Mouse (Mus musculus) stomach, embryonic 14.5 days (tissue): ENCODE measurements around the gene Msx3. TPM values are rescaled to one million over a fixed set of nuclear protein-coding genes. Genes with fewer than 3 reads are reported as not detected.
A peak's percentile ranks its signal among the peaks of the same experiment; 100 is the strongest.

Source experiments
- ATAC-seq: fragments of 200-750 bp; cut with Nextera tagmentation; 2 replicates; pipeline ENCODE4 v1.8.0; 2017; ENCODE audit warnings: low read depth, moderate TSS enrichment; ENCODE audit not compliant: insufficient number of reproducible peaks, insufficient read depth, low FRiP score
- H3K27ac ChIP-seq: fragments of 300-500 bp; sonication (generic); 2 replicates; pipeline ENCODE4 v1.5.1; 2014; ENCODE audit warnings: mild to moderate bottlenecking, low read length, moderate library complexity, mixed read lengths
- H3K27me3 ChIP-seq: fragments of 300-500 bp; sonication (generic); 2 replicates; pipeline ENCODE4 v1.6.1; 2014; ENCODE audit warnings: low read length, control low read depth, mixed read lengths; ENCODE audit not compliant: control insufficient read depth, insufficient read depth
- H3K36me3 ChIP-seq: fragments of 300-500 bp; sonication (generic); 2 replicates; pipeline ENCODE4 v1.6.1; 2014; ENCODE audit warnings: mild to moderate bottlenecking, control low read depth, low read length, moderate library complexity, mixed read lengths; ENCODE audit not compliant: control insufficient read depth, insufficient read depth
- H3K4me1 ChIP-seq: fragments of 300-500 bp; sonication (generic); 2 replicates; pipeline ENCODE4 v1.6.1; 2014; ENCODE audit warnings: low read length, control low read depth, mixed read lengths; ENCODE audit not compliant: control insufficient read depth, insufficient read depth
- H3K4me2 ChIP-seq: fragments of 300-500 bp; sonication (generic); replicated peaks from 2 replicates; pipeline ENCODE4 v1.6.1; 2014; ENCODE audit warnings: low read depth, low read length, control low read depth
- H3K4me3 ChIP-seq: fragments of 300-500 bp; sonication (generic); 2 replicates; pipeline ENCODE4 v1.5.1; 2014; ENCODE audit warnings: low read depth, low read length, control low read depth
- H3K9ac ChIP-seq: fragments of 300-500 bp; sonication (generic); replicated peaks from 2 replicates; pipeline ENCODE4 v1.6.1; 2014; ENCODE audit warnings: low read depth, mild to moderate bottlenecking, control low read depth, low read length, moderate library complexity, mixed read lengths
- H3K9me3 ChIP-seq: fragments of 300-500 bp; sonication (generic); 2 replicates; pipeline ENCODE4 v1.6.1; 2016; ENCODE audit warnings: low read depth, low read length, control low read depth; ENCODE audit not compliant: control insufficient read depth
- WGBS: fragments of 180-500 bp; shearing (Covaris S2); extraction: QIAGEN DNeasy Blood & Tissue Kit; methylation state at CpG from one replicate; pipeline ENCODE4 v1.1.7; 2014; 5-methylcytosine and 5-hydroxymethylcytosine counted together
- polyA plus RNA-seq: library from polyadenylated mRNA; unstranded; fragments of >200 nt; fragmentation: Nextera tagmentation; extraction: Ambion mirVana; gene quantifications from 2 replicates; pipeline ENCODE4 v1.2.1, GENCODE M21; 2014

The Msx3 gene
- polyA plus RNA-seq, 1 experiment from 2014 or later: not detected

DNA sequence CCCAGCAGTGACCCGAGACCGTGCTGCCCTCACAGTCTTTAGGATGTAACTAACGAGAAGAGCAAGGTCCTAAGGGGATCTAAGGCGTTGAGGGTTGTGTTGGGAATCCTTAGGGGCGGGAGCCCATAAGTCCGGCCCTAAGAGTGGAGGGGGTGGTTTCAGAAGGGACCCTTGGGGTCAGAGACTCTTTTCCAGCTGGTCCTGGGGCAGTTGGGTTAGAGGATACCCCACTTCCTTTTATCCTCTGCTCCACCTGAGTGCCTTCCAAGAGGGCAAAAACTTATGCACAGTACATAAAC, 12.9 kb upstream of the Msx3 start:
- no peak for ATAC-seq

DNA sequence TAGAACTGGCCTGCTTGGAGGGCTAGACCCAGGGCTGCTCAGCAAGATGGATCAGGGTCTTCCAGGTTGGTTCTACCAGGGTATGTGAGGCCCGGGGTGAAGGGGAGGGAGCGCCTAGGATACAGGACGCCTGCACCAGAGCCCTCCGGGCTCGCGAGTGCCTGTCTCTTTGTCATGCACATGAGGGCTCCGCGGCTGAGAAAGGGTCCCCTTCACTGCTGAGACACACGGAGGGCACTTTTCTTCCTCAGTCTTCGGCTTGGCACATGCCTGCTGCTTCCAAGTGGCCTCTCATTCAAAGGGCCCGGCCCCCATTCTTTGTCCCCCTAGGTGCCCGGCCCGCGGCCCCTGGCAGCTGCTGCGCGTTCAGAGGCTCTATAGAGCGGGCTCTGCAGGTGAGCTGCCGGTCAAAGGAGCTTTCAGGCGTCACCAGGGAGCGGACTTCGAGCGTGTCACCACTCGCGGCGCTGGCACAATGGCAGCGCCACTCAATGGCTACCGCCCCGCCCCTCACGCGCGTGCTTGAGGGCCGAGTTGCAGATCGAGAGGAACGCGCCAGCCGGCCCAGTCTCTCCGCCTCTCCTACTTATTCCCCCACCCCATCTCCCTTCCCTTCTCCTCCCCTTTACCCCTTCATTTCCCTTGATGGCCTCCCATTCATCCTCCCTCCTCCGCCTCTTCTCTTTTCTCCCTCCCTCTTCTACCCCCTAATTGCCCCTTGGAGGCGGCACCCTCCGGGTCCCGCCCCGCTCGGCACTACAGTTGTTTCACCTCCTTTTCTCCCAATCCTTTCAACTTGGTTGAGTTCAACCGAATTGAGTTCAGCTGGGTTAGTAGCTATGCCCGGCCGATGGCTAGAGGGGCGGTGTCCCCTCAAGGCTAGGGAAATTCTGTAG, 12.3 kb upstream of the Msx3 start:
- peak; percentile 29; the same call in 1 of the 2 replicates for ATAC-seq

More for the DNA sequence above, 12.9 kb upstream of the Msx3 start:
- Histone ChIP-seq H3K9me3 (no peaks in the 10 kb centered on the region), H3K27ac (no peak overlapping the region), H3K4me1 (peaks cover 9% of the 10 kb centered on the region; the same call in 1 of the 2 replicates), H3K9ac (no peak overlapping the region), H3K27me3 (peaks cover 42% of the 10 kb centered on the region), H3K36me3 (no peaks in the 10 kb centered on the region), H3K4me3 (peak overlapping the region; percentile 30; the same call in 1 of the 2 replicates), H3K4me2 (peak overlapping the region; percentile 48)
- WGBS: 3% methylated on average over 6 of the region's 6 CpGs

DNA sequence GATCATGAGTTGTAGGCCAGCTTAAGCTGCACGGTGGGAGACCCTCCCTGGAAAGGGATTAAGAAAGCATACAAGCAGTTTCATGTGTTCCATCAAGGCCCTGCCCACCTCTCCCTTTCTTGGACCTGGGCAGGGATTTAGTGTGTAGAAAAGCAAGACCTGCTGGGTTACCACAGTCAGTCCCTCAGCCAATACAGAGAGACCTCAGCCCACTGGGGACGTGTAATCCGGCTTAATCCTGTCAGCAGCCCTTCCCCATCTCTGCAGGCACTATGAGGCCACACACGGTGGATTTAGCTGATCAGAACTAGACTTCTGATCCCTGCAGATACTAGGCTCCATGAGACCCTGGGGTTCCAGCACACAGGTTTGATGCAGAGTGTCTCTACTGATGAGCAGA, 10.7 kb upstream of the Msx3 start:
- Histone ChIP-seq H3K36me3 (no peaks in the 10 kb centered on the region), H3K9ac (no peak overlapping the region), H3K4me2 (no peak overlapping the region), H3K9me3 (no peaks in the 10 kb centered on the region), H3K27me3 (peaks cover 43% of the 10 kb centered on the region), H3K4me3 (no peak overlapping the region), H3K4me1 (peaks cover 9% of the 10 kb centered on the region; the same call in 1 of the 2 replicates), H3K27ac (no peak overlapping the region)
- no peak for ATAC-seq
- WGBS: 38% methylated on average over 4 of the region's 4 CpGs

More for the DNA sequence above, 12.3 kb upstream of the Msx3 start:
- Histone ChIP-seq H3K27me3 (peaks cover 46% of the 10 kb centered on the region), H3K9me3 (no peaks in the 10 kb centered on the region), H3K4me2 (peak overlapping the region; percentile 48), H3K9ac (no peak overlapping the region), H3K27ac (no peak overlapping the region), H3K36me3 (no peaks in the 10 kb centered on the region), H3K4me1 (peaks cover 9% of the 10 kb centered on the region; the same call in 1 of the 2 replicates), H3K4me3 (peak overlapping the region; percentile 30)
- WGBS: under 1% methylated on average over 47 of the region's 47 CpGs

DNA sequence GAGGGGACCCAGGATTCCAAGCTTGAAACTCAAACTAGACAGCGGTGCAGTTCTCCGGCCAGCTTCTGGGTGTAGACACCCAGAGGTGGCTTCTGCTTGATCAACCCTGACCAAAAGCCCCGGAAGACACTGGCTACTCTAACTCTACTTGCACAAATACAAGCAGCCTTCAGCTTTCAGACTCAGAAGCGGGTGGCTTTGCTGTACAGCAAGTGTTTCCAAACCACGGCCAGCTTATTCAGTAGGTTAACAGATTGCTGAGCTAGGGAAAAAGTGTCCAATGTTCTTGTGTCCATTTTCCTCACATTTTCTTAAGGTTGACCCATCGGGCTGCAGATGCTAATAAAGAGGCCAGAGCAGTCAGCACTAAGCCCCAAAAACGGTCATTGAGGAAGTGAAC, 9.6 kb upstream of the Msx3 start:
- ATAC-seq: no peak
- Histone ChIP-seq H3K36me3 (no peaks in the 10 kb centered on the region), H3K27me3 (peaks cover 43% of the 10 kb centered on the region), H3K9me3 (no peaks in the 10 kb centered on the region), H3K27ac (no peak overlapping the region), H3K9ac (peak overlapping the region; percentile 40; the same call in 1 of the 2 replicates), H3K4me3 (peak overlapping the region; percentile 40), H3K4me1 (peaks cover 9% of the 10 kb centered on the region; the same call in 1 of the 2 replicates), H3K4me2 (peak overlapping the region; percentile 72)
- 26% methylated on average over 7 of the region's 7 CpGs for WGBS

DNA sequence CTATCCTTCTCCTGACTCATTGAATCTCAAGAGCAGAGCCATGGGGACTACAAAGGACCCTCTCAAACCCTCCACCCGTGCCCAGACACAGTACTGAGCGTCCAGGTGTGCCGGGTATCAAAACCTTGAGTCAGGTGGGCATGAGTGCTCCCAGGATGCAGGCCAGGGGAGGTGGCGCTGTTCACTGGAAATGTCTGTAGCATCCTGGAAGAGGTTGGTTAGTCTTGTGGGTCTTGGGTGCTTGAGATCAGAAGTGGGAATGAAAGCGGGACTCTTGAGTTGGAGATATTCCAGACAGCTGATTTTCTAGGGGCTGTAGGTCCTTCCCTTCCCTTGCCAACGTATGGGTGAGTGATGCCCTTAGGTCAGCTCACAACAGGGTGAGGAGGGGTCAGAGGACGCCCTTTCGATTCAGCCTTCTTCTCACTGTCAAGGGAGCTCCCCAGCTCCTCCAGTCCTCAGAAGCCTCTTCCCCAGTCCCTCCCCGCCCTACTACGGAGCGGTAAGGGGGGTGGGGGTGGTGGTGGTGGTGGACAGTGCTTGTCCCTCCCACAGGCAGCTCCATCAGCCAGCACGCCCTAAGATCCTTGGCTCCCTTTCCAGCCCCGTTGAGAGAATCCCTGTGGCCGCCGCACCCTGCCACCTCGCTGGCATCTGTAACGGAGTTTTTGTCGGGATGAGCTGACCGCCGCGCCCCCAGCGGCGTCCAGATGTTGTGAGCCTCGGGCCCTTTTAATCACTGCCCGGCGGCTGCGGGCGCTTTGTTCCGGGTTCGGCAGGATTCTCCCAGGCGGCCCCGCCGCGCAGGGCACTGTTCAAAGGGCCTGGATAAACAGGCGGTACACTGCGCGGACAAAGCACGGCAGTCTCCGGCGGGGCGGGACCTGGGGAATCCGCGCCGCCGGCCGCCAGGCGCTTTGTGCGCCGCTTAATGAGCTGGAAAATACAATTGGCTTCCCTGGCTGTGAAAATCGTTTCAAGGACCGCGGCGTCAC, 8.8 kb upstream of the Msx3 start:
- H3K27me3 ChIP-seq: peaks cover 42% of the 10 kb centered on the region
- no peak overlapping the region for H3K27ac ChIP-seq
- peak overlapping the region; percentile 40 for H3K4me3 ChIP-seq
- no peaks in the 10 kb centered on the region for H3K36me3 ChIP-seq
- H3K4me1 ChIP-seq: peaks cover 9% of the 10 kb centered on the region; the same call in 1 of the 2 replicates
- peak; percentile 64; the same call in 1 of the 2 replicates for ATAC-seq
- 3% methylated on average over 53 of the region's 53 CpGs for WGBS
- H3K4me2 ChIP-seq: peak overlapping the region; percentile 72
- peak overlapping the region; percentile 40 for H3K9ac ChIP-seq
- no peaks in the 10 kb centered on the region for H3K9me3 ChIP-seq

DNA sequence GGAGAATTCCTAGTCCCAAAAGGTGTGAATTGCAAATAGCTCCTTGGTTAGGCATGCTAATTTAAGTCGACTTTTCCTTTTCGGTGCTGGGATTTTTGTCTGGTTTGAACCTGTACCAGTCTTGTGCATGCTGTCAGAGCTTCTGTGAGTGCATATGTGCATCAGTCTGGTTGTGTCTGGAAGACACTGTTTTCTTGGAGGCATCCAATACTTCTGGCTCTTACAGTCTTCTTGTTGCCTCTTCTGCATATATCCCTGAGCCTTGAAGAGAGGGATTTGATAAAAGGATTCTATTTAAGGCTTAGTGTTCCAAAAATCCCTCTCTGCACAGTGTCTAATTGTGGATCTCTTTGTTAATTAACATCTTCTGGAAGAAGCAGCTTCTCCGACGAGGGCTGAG, 5.2 kb upstream of the Msx3 start:
- no peak overlapping the region for H3K9ac ChIP-seq
- H3K4me1 ChIP-seq: 0 out of 2 replicates have a peak, but pooled peaks cover 3% of the 10 kb centered on the region
- no peak for ATAC-seq
- no peaks in the 10 kb centered on the region for H3K36me3 ChIP-seq
- H3K27ac ChIP-seq: no peak overlapping the region
- WGBS: 79% methylated on average over 4 of the region's 4 CpGs
- H3K9me3 ChIP-seq: no peaks in the 10 kb centered on the region
- peaks cover 50% of the 10 kb centered on the region for H3K27me3 ChIP-seq
- no peak overlapping the region for H3K4me3 ChIP-seq
- H3K4me2 ChIP-seq: no peak overlapping the region

DNA sequence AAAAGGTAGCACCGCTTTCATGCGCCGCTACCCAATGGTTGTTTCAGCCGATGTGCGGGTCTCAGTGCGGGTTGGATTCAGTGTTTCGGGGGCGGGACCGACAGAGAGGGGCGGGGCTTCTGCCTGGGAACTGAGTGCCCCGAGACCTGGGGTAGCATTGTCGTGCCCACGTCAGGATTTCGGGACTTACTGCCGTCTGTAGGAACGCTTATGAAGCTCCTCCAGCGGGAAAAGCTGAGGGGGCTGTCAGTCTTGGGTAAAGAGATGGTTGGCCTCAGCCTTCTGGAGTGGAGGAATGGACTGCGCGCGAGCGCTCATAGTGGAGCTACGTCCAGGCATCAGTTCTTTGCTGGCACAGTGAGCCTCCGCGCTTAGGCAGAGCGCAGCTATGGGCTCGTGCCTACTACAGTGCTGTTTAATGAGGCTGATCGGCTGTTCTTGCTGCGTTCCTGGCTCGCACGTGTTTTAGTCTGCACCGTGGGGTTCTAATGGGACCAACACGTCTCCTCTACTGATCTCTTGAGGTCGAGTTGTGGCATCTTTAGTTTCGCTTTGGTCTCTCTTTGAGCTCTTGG, 313 bp upstream of the Msx3 start:
- Histone ChIP-seq H3K9me3 (no peaks in the 10 kb centered on the region), H3K4me2 (peak overlapping the region; percentile 47), H3K27ac (no peak overlapping the region), H3K36me3 (no peaks in the 10 kb centered on the region), H3K27me3 (peaks cover 71% of the 10 kb centered on the region), H3K9ac (no peak overlapping the region), H3K4me1 (peaks cover 3% of the 10 kb centered on the region; the same call in 1 of the 2 replicates), H3K4me3 (peak overlapping the region; percentile 27)
- WGBS: under 1% methylated on average over 34 of the region's 34 CpGs
- peak; percentile 38; the same call in 1 of the 2 replicates for ATAC-seq
